Mouse (Mus musculus): ENCODE results near the gene Kcnmb1.

DNA sequence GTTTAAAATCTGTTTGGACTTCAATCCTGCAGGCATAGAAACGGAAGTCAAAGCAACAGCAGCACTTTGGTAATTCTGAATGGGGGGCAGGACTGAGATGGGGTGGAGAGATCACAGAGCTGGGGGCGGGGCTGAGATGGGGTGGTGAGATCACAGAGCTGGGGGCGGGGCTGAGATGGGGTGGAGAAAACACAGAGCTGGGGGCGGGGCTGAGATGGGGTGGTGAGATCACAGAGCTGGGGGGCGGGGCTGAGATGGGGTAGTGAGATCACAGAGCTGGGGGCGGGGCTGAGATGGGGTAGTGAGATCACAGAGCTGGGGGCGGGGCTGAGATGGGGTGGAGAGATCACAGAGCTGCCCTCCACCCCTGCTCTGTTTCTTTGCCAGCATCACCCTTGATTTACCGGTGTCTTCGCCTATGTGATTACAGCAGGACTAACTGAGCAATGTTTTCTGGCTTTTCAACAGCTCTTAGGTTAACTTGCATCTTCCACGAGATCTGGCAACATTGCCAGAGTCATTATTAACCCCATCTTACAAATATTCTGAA is 30.9 kb upstream of the Kcnmb1 start:
- TF ChIP-seq CTCF (conservative IDR thresholded peaks at IDR 0.05; ENCODE audit: insufficient read depth, insufficient read length, low read depth, low read length) (no peak), POLR2A (IDR thresholded peaks at IDR 0.05; ENCODE audit: low read depth, low read length) (no peak)
